Mouse (Mus musculus) liver, postnatal 0 days (tissue): Measurements from ENCODE around the gene Fads6. TPM values are rescaled to one million over a fixed set of nuclear protein-coding genes. Genes with fewer than 3 reads are reported as not detected.
A peak's percentile ranks its signal among the peaks of the same experiment; 100 is the strongest.

ENCODE experiments used
- ATAC-seq: fragments of 200-750 bp; cut with Nextera tagmentation; 2 replicates; pipeline ENCODE4 v1.8.0; 2017; ENCODE audit warnings: mild to moderate bottlenecking, moderate library complexity
- DNase-seq: peaks from one replicate; pipeline ENCODE4 v3.0.0-alpha.2; 2016
- H3K27ac ChIP-seq: fragments of 300-500 bp; sonication (generic); 2 replicates; pipeline ENCODE4 v1.5.1; 2014; ENCODE audit warnings: antibody characterized with exemption, moderate library complexity, mild to moderate bottlenecking, low read depth
- H3K27me3 ChIP-seq: fragments of 300-500 bp; sonication (generic); 2 replicates; pipeline ENCODE4 v1.6.1; 2014; ENCODE audit warnings: low read length, control low read depth, mixed read lengths; ENCODE audit not compliant: insufficient read depth
- H3K36me3 ChIP-seq: fragments of 300-500 bp; sonication (generic); replicated peaks from 2 replicates; pipeline ENCODE4 v1.6.1; 2014; ENCODE audit warnings: mild to moderate bottlenecking, control low read depth, low read length, moderate library complexity, mixed read lengths; ENCODE audit not compliant: insufficient read depth
- H3K4me1 ChIP-seq: fragments of 300-500 bp; sonication (generic); 2 replicates; pipeline ENCODE4 v1.6.1; 2014; ENCODE audit warnings: antibody characterized with exemption, mild to moderate bottlenecking, control low read depth; ENCODE audit not compliant: insufficient read depth
- H3K4me2 ChIP-seq: fragments of 300-500 bp; sonication (generic); 2 replicates; pipeline ENCODE4 v1.6.1; 2014; ENCODE audit warnings: low read depth, mild to moderate bottlenecking, low read length, moderate library complexity, mixed read lengths
- H3K4me3 ChIP-seq: fragments of 300-500 bp; sonication (generic); 2 replicates; pipeline ENCODE4 v1.5.1; 2014; ENCODE audit warnings: low read depth, low read length
- H3K9ac ChIP-seq: fragments of 300-500 bp; sonication (generic); replicated peaks from 2 replicates; pipeline ENCODE4 v1.6.1; 2014; ENCODE audit warnings: mild to moderate bottlenecking, moderate library complexity
- H3K9me3 ChIP-seq: fragments of 300-500 bp; sonication (generic); 2 replicates; pipeline ENCODE4 v1.6.1; 2016; ENCODE audit warnings: mild to moderate bottlenecking, control low read depth, low read length, mixed read lengths
- CTCF ChIP-seq: sonication (generic); IDR thresholded peaks from 2 replicates; pipeline ENCODE4 v1.5.1; 2016; ENCODE audit warnings: antibody characterized with exemption, low read depth
- EP300 ChIP-seq: IDR thresholded peaks from 2 replicates; pipeline ENCODE4 v1.6.1; 2016; ENCODE audit warnings: antibody characterized with exemption, low read depth, mild to moderate bottlenecking
- WGBS: fragments of 180-500 bp; shearing (Covaris S2); extraction: QIAGEN DNeasy Blood & Tissue Kit; methylation state at CpG from one replicate; pipeline ENCODE4 v1.1.7; 2014; ENCODE audit not compliant: insufficient replicate concordance; 5-methylcytosine and 5-hydroxymethylcytosine counted together
- polyA plus RNA-seq: library from polyadenylated mRNA; unstranded; fragments of >200 nt; fragmentation: Nextera tagmentation; extraction: Ambion mirVana; gene quantifications from 2 replicates; pipeline ENCODE4 v1.2.1, GENCODE M21; 2015

The Fads6 gene
- polyA plus RNA-seq, 1 experiment from 2014 or later: 4.6 TPM

DNA sequence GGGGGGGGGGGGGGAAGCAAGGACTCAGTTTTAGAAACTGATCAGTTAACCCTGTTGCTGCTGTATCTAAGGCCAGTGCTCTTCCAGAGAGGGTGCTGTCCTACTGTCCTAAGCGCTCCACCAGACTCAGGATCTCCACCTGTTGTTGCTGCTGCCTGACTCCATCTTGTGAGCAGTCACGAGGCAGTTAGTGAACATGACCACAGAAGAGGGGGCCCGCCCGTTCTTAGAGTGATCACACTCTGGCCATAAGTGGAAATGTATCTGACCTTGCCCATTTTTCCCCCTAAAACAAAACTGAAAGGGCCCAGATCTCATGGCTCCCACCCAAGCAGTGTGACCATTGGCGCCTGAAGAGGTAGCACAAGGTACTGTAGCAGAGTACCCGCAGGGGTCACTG, 49.5 kb downstream of the Fads6 start:
- H3K9me3 ChIP-seq: no peaks in the 10 kb centered on the region
- H3K4me3 ChIP-seq: no peak overlapping the region
- no peak for TF ChIP-seq CTCF
- no peak overlapping the region for H3K27ac ChIP-seq
- peaks cover 8% of the 10 kb centered on the region; the same call in 1 of the 2 replicates for H3K36me3 ChIP-seq
- DNase-seq (no peak), ATAC-seq (no peak)
- peaks cover 48% of the 10 kb centered on the region for H3K27me3 ChIP-seq
- no peak overlapping the region for H3K4me2 ChIP-seq
- 58% methylated on average over 6 of the region's 6 CpGs for WGBS
- peaks cover 21% of the 10 kb centered on the region for H3K4me1 ChIP-seq
- H3K9ac ChIP-seq: no peak overlapping the region

- no peak overlapping the region for H3K9ac ChIP-seq
- H3K36me3 ChIP-seq: peaks cover 8% of the 10 kb centered on the region; the same call in 1 of the 2 replicates
- H3K9me3 ChIP-seq: no peaks in the 10 kb centered on the region
- no peak for ATAC-seq
- peaks cover 48% of the 10 kb centered on the region for H3K27me3 ChIP-seq
- no peak overlapping the region for H3K27ac ChIP-seq
- peaks cover 21% of the 10 kb centered on the region for H3K4me1 ChIP-seq
- no peak overlapping the region for H3K4me2 ChIP-seq
- TF ChIP-seq EP300 (no peak), CTCF (no peak)
- no peak overlapping the region for H3K4me3 ChIP-seq
- WGBS: 30% methylated on average over 3 of the region's 3 CpGs
- no peak for DNase-seq
Measured at GRCm38 (mm10) chr11:115247240-115247639, 50.2 kb downstream of the Fads6 start.

DNA sequence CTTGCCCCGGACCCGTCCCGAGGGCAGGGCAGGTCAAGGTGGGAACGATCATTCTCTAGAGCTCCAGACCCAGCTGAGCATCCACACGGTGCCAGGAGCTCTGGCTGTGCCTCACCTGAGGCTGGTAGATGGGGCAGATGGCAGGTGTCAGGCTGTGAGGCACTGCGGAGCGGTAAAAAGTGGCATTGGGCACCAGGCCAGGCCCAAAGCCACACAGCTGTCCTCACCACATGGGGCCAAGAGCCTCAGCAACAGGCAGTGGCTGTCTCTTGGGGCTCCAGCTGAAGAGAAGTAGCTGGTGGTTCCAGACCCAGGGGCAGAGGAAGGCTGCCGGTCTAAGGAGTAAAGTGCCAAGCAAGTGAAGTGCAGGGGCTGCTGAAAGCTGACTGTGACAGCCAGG, 51.1 kb downstream of the Fads6 start:
- DNase-seq: no peak

GRCm38 (mm10) chr11:115244840-115245239, 52.6 kb downstream of the Fads6 start:
- H3K36me3 ChIP-seq: peaks cover 8% of the 10 kb centered on the region; the same call in 1 of the 2 replicates
- DNase-seq (peak; percentile 63), ATAC-seq (peak; percentile 87)
- WGBS: 77% methylated on average over 8 of the region's 8 CpGs
- H3K9ac ChIP-seq: no peak overlapping the region
- H3K4me1 ChIP-seq: peaks cover 17% of the 10 kb centered on the region
- peak overlapping the region; percentile 72 for H3K27ac ChIP-seq
- H3K9me3 ChIP-seq: no peaks in the 10 kb centered on the region
- no peak overlapping the region for H3K4me3 ChIP-seq
- TF ChIP-seq CTCF: no peak
- H3K27me3 ChIP-seq: peaks cover 27% of the 10 kb centered on the region
- no peak overlapping the region for H3K4me2 ChIP-seq

More for the DNA sequence above, 51.1 kb downstream of the Fads6 start:
- no peak overlapping the region for H3K9ac ChIP-seq
- H3K4me1 ChIP-seq: peaks cover 21% of the 10 kb centered on the region
- no peak overlapping the region for H3K4me3 ChIP-seq
- TF ChIP-seq EP300 (no peak), CTCF (no peak)
- H3K9me3 ChIP-seq: no peaks in the 10 kb centered on the region
- 63% methylated on average over 8 of the region's 8 CpGs for WGBS
- H3K36me3 ChIP-seq: peaks cover 8% of the 10 kb centered on the region; the same call in 1 of the 2 replicates
- H3K27me3 ChIP-seq: peaks cover 42% of the 10 kb centered on the region
- H3K4me2 ChIP-seq: no peak overlapping the region
- no peak for ATAC-seq
- H3K27ac ChIP-seq: no peak overlapping the region

DNA sequence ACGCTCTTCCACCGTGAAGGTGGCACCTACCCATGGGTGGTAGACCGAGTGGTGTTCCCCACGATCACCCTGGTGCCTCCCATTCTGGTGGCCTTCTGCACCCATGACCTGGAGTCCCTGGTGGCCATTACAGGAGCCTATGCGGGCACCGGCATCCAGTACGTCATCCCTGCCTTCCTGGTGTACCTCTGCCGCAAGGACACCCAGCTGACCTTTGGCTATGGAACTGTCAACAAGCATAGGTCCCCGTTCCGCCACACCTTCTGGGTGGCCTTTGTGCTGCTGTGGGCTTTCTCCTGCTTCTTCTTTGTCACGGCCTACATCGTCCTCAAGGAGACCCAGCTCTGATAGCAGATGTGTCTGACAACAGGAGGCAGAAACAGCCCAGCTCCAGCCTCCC, 53.7 kb downstream of the Fads6 start:
- H3K36me3 ChIP-seq: peaks cover 8% of the 10 kb centered on the region; the same call in 1 of the 2 replicates
- H3K9ac ChIP-seq: no peak overlapping the region
- peak overlapping the region; percentile 72 for H3K27ac ChIP-seq
- WGBS: 68% methylated on average over 12 of the region's 12 CpGs
- H3K27me3 ChIP-seq: peaks cover 17% of the 10 kb centered on the region
- no peaks in the 10 kb centered on the region for H3K9me3 ChIP-seq
- DNase-seq (peak; percentile 47), ATAC-seq (peak; percentile 78)
- H3K4me3 ChIP-seq: no peak overlapping the region
- peaks cover 15% of the 10 kb centered on the region for H3K4me1 ChIP-seq
- H3K4me2 ChIP-seq: no peak overlapping the region
- TF ChIP-seq CTCF (no peak), EP300 (no peak)

DNA sequence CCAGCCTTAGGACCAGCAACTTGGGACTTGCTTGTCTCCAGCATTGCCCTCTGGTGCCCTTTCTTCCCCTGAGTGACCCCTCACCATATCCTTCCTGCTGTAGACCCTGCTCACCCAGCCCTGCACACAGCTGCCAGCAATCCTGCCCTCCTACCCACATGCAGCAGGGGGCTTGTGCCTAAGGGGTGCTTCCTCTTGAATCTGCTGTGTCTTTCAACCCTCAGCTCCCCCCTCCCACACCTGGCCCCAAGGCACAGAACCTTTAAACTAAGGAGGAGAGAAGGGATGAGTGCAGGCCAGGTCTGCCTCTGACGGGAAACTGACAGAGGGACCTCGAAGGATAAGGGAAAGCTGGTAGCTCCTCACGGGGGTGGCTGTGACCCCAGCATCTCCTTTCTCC, 54.7 kb downstream of the Fads6 start:
- Histone ChIP-seq H3K4me2 (no peak overlapping the region), H3K36me3 (peaks cover 8% of the 10 kb centered on the region; the same call in 1 of the 2 replicates), H3K4me3 (no peak overlapping the region), H3K9ac (no peak overlapping the region), H3K27ac (no peak overlapping the region), H3K9me3 (no peaks in the 10 kb centered on the region), H3K27me3 (peaks cover 6% of the 10 kb centered on the region), H3K4me1 (peaks cover 15% of the 10 kb centered on the region)
- TF ChIP-seq CTCF: no peak
- no peak for TF ChIP-seq EP300
- WGBS: 73% methylated on average over 3 of the region's 3 CpGs
- no peak for DNase-seq
- ATAC-seq: no peak

DNA sequence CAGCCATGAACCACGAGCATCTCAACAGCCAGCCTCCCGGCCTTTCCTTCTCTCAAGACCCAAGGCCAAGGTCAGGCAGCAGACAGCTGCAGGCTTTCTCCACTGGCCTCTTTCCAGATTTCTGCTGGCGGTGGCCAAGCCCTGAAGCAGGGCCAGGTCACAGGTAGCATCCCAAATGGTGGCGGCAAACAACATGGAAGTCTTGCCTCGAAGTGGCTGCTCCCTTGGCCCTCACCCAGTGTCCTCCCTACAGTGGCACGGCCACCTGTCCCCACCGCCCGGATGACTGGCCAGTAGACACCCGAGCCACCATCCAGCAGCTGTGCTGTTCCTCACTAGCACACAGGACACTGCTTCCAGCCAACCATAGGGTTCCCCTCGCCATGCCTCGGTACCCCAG, 56.1 kb downstream of the Fads6 start:
- H3K36me3 ChIP-seq: peaks cover 10% of the 10 kb centered on the region
- H3K4me3 ChIP-seq: no peak overlapping the region
- 0 out of 2 replicates have a peak, but pooled peaks cover under 1% of the 10 kb centered on the region for H3K27me3 ChIP-seq
- TF ChIP-seq CTCF: no peak
- no peak for TF ChIP-seq EP300
- no peak overlapping the region for H3K27ac ChIP-seq
- no peak for DNase-seq
- 73% methylated on average over 11 of the region's 11 CpGs for WGBS
- peaks cover 15% of the 10 kb centered on the region for H3K4me1 ChIP-seq
- no peak for ATAC-seq
- H3K9me3 ChIP-seq: no peaks in the 10 kb centered on the region
- no peak overlapping the region for H3K4me2 ChIP-seq
- H3K9ac ChIP-seq: no peak overlapping the region
